Mouse (Mus musculus) heart, postnatal 36 days (tissue): Measurements from ENCODE around the gene Atp6v0a2. TPM values are rescaled to one million over a fixed set of nuclear protein-coding genes. Genes with fewer than 3 reads are reported as not detected.

Experiments
- total RNA-seq, 2 experiments: library from RNA; stranded (reverse); gene quantifications; 2 replicates each; pipeline ENCODE4 v1.2.3; 2021

Atp6v0a2 gene
- total RNA-seq, 2 experiments from 2014 or later: 42.1 to 58.2 TPM

Other genes with a start within 250 kb of the Atp6v0a2 start
- 10 to 100 TPM; 65.3 to 71.7 TPM for gene Sbno1, start 202.6 kb upstream of the Atp6v0a2 start, total RNA-seq
- 100 to 1,000 TPM; 191 to 237 TPM for gene Kmt5a, start 188.6 kb upstream of the Atp6v0a2 start, total RNA-seq
- 1 to 10 TPM; 7.9 to 9.9 TPM for gene Rilpl2, start 150.2 kb upstream of the Atp6v0a2 start, total RNA-seq
- 10 to 100 TPM in 1 of 2 experiments, 1 to 10 TPM in 1; 9.7 to 18.2 TPM for gene Snrnp35, start 145.4 kb upstream of the Atp6v0a2 start, total RNA-seq
- gene Rilpl1, start 97.2 kb upstream of the Atp6v0a2 start, total RNA-seq: 100 to 1,000 TPM; 209 to 229 TPM
- 100 to 1,000 TPM; 174 to 177 TPM for gene Tmed2, start 87.9 kb upstream of the Atp6v0a2 start, total RNA-seq
- 1 to 10 TPM; 4.0 to 6.1 TPM for gene Ddx55, start 75.7 kb upstream of the Atp6v0a2 start, total RNA-seq
- 10 to 100 TPM; 26.6 to 33.0 TPM for gene Eif2b1, start 49.4 kb upstream of the Atp6v0a2 start, total RNA-seq
- 10 to 100 TPM; 18.0 to 19.5 TPM for gene Gtf2h3, start 49.4 kb upstream of the Atp6v0a2 start, total RNA-seq
- under 1 TPM in 1 of 2 experiments, not detected in 1; 0.06 TPM for gene Dnah10, start 96.5 kb downstream of the Atp6v0a2 start, total RNA-seq
- 1 to 10 TPM in 1 of 2 experiments, under 1 TPM in 1; 0.73 to 1.2 TPM for gene Ccdc92, start 233.8 kb downstream of the Atp6v0a2 start, total RNA-seq
- 10 to 100 TPM; 39.7 to 43.4 TPM for gene Zfp664, start 234.1 kb downstream of the Atp6v0a2 start, total RNA-seq